Mouse (Mus musculus) forebrain, embryonic 11.5 days (tissue): ENCODE results near the gene Rexo5. TPM values are rescaled to one million over a fixed set of nuclear protein-coding genes. Genes with fewer than 3 reads are reported as not detected.

Experiments used
- ATAC-seq: fragments of 200-750 bp; cut with Nextera tagmentation; replicated peaks from 2 replicates; pipeline ENCODE4 v1.8.0; 2017; ENCODE audit warnings: moderate TSS enrichment; ENCODE audit not compliant: low FRiP score
- DNase-seq: peaks from one replicate; pipeline ENCODE4 v3.0.0-alpha.2; 2017; ENCODE audit warnings: low spot score
- H3K27ac ChIP-seq: fragments of 300-500 bp; sonication (generic); 2 replicates; pipeline ENCODE4 v1.5.1; 2014; ENCODE audit warnings: low read depth, low read length
- H3K27me3 ChIP-seq: fragments of 300-500 bp; sonication (generic); 2 replicates; pipeline ENCODE4 v1.6.1; 2014; ENCODE audit warnings: mild to moderate bottlenecking, low read length, mixed read lengths; ENCODE audit not compliant: control insufficient read depth, insufficient read depth
- H3K36me3 ChIP-seq: fragments of 300-500 bp; sonication (generic); 2 replicates; pipeline ENCODE4 v1.6.1; 2014; ENCODE audit warnings: mild to moderate bottlenecking, low read length, moderate library complexity, mixed read lengths; ENCODE audit not compliant: control insufficient read depth, insufficient read depth
- H3K4me1 ChIP-seq: fragments of 300-500 bp; sonication (generic); replicated peaks from 2 replicates; pipeline ENCODE4 v1.6.1; 2014; ENCODE audit warnings: low read length, mixed read lengths; ENCODE audit not compliant: control insufficient read depth, insufficient read depth
- H3K4me2 ChIP-seq: fragments of 300-500 bp; sonication (generic); 2 replicates; pipeline ENCODE4 v1.6.1; 2014; ENCODE audit warnings: low read depth, mild to moderate bottlenecking, low read length, moderate library complexity, mixed read lengths; ENCODE audit not compliant: severe bottlenecking
- H3K4me3 ChIP-seq: fragments of 300-500 bp; sonication (generic); 2 replicates; pipeline ENCODE4 v1.5.1; 2014; ENCODE audit warnings: low read depth, low read length
- H3K9ac ChIP-seq: fragments of 300-500 bp; sonication (generic); 2 replicates; pipeline ENCODE4 v1.6.1; 2014; ENCODE audit warnings: low read length
- H3K9me3 ChIP-seq: fragments of 300-500 bp; sonication (generic); 2 replicates; pipeline ENCODE4 v1.6.1; 2016; ENCODE audit warnings: low read length, mixed read lengths; ENCODE audit not compliant: control insufficient read depth
- WGBS: fragments of 180-500 bp; shearing (Covaris S2); extraction: QIAGEN DNeasy Blood & Tissue Kit; methylation state at CpG from one replicate; pipeline ENCODE4 v1.1.7; 2014; 5-methylcytosine and 5-hydroxymethylcytosine counted together
- polyA plus RNA-seq: library from polyadenylated mRNA; unstranded; fragments of >200 nt; fragmentation: Nextera tagmentation; extraction: Ambion mirVana; gene quantifications from 2 replicates; pipeline ENCODE4 v1.2.1, GENCODE M21; 2014

The Rexo5 gene
- polyA plus RNA-seq, 1 experiment from 2014 or later, result 27.5 TPM

- Histone ChIP-seq H3K4me2 (no peak overlapping the region), H3K9me3 (no peaks in the 10 kb centered on the region), H3K9ac (no peak overlapping the region), H3K27me3 (no peaks in the 10 kb centered on the region), H3K27ac (no peak overlapping the region), H3K4me3 (no peak overlapping the region), H3K4me1 (no peaks in the 10 kb centered on the region), H3K36me3 (no peaks in the 10 kb centered on the region)
- 90% methylated on average over 6 of the region's 6 CpGs for WGBS
- no peak for DNase-seq
- ATAC-seq, result no peak
Measured at GRCm38 (mm10) chr7:119766996-119767395, 26.8 kb upstream of the Rexo5 start.

GRCm38 (mm10) chr7:119769895-119770294 lies 23.9 kb upstream of the Rexo5 start:
- ATAC-seq, result no peak

GRCm38 (mm10) chr7:119783453-119783852 lies 10.4 kb upstream of the Rexo5 start:
- Histone ChIP-seq H3K27me3 (no peaks in the 10 kb centered on the region), H3K4me2 (no peak overlapping the region), H3K9ac (no peak overlapping the region), H3K36me3 (peaks cover 10% of the 10 kb centered on the region; the same call in 1 of the 2 replicates), H3K27ac (no peak overlapping the region), H3K4me1 (no peaks in the 10 kb centered on the region), H3K4me3 (no peak overlapping the region), H3K9me3 (no peaks in the 10 kb centered on the region)
- 94% methylated on average over 2 of the region's 2 CpGs for WGBS
- DNase-seq (no peak), ATAC-seq (no peak)

More at GRCm38 (mm10) chr7:119769895-119770294, 23.9 kb upstream of the Rexo5 start:
- H3K27ac ChIP-seq, result no peak overlapping the region
- H3K9me3 ChIP-seq, result no peaks in the 10 kb centered on the region
- H3K36me3 ChIP-seq, result no peaks in the 10 kb centered on the region
- H3K4me2 ChIP-seq, result no peak overlapping the region
- H3K4me3 ChIP-seq, result no peak overlapping the region
- no peaks in the 10 kb centered on the region for H3K4me1 ChIP-seq
- no peak overlapping the region for H3K9ac ChIP-seq
- no peak for DNase-seq
- WGBS, result 90% methylated on average over 8 of the region's 8 CpGs
- H3K27me3 ChIP-seq, result no peaks in the 10 kb centered on the region

GRCm38 (mm10) chr7:119784908-119785307 lies 8.9 kb upstream of the Rexo5 start:
- DNase-seq (no peak), ATAC-seq (no peak)
- Histone ChIP-seq H3K36me3 (peaks cover 10% of the 10 kb centered on the region; the same call in 1 of the 2 replicates), H3K4me2 (no peak overlapping the region), H3K27ac (no peak overlapping the region), H3K9me3 (no peaks in the 10 kb centered on the region), H3K9ac (no peak overlapping the region), H3K4me1 (no peaks in the 10 kb centered on the region), H3K4me3 (no peak overlapping the region), H3K27me3 (no peaks in the 10 kb centered on the region)
- 95% methylated on average over 5 of the region's 5 CpGs for WGBS

- no peak for DNase-seq
- WGBS, result 92% methylated on average over 3 of the region's 3 CpGs
- Histone ChIP-seq H3K4me3 (no peak overlapping the region), H3K27me3 (no peaks in the 10 kb centered on the region), H3K36me3 (peaks cover 8% of the 10 kb centered on the region; the same call in 1 of the 2 replicates), H3K4me1 (no peaks in the 10 kb centered on the region), H3K4me2 (no peak overlapping the region), H3K9me3 (no peaks in the 10 kb centered on the region), H3K9ac (no peak overlapping the region), H3K27ac (no peak overlapping the region)
- ATAC-seq, result no peak
Measured at GRCm38 (mm10) chr7:119789024-119789423, 4.8 kb upstream of the Rexo5 start.

- H3K36me3 ChIP-seq, result no peaks in the 10 kb centered on the region; the same call in 1 of the 2 replicates
- DNase-seq (no peak), ATAC-seq (no peak; the same call in none of the 2 replicates)
- H3K9me3 ChIP-seq, result no peaks in the 10 kb centered on the region
- H3K27me3 ChIP-seq, result no peaks in the 10 kb centered on the region
- H3K4me1 ChIP-seq, result no peaks in the 10 kb centered on the region; the same call in 1 of the 2 replicates
- H3K4me2 ChIP-seq, result peak overlapping the region; percentile 58
- H3K9ac ChIP-seq, result peak overlapping the region; percentile 73
- H3K4me3 ChIP-seq, result peak overlapping the region; percentile 72
- WGBS, result 0% methylated on average over 21 of the region's 21 CpGs
- peak overlapping the region; percentile 39; the same call in 1 of the 2 replicates for H3K27ac ChIP-seq
Measured at GRCm38 (mm10) chr7:119794251-119794638, 439 bp downstream of the Rexo5 start.

GRCm38 (mm10) chr7:119795311-119795710 lies 1.5 kb downstream of the Rexo5 start:
- Histone ChIP-seq H3K4me3 (peak overlapping the region; percentile 24), H3K27ac (no peak overlapping the region), H3K36me3 (no peaks in the 10 kb centered on the region; the same call in 1 of the 2 replicates), H3K27me3 (no peaks in the 10 kb centered on the region), H3K4me1 (no peaks in the 10 kb centered on the region; the same call in 1 of the 2 replicates), H3K9me3 (no peaks in the 10 kb centered on the region), H3K9ac (peak overlapping the region; percentile 16; the same call in 1 of the 2 replicates), H3K4me2 (peak overlapping the region; percentile 44)
- DNase-seq (no peak), ATAC-seq (no peak)

- ATAC-seq (no peak), DNase-seq (no peak)
- Histone ChIP-seq H3K9me3 (no peaks in the 10 kb centered on the region), H3K27me3 (no peaks in the 10 kb centered on the region), H3K4me3 (no peak overlapping the region), H3K4me2 (no peak overlapping the region), H3K4me1 (no peaks in the 10 kb centered on the region), H3K9ac (no peak overlapping the region), H3K27ac (no peak overlapping the region), H3K36me3 (no peaks in the 10 kb centered on the region; the same call in 1 of the 2 replicates)
- 89% methylated on average over 3 of the region's 3 CpGs for WGBS
Measured at GRCm38 (mm10) chr7:119800488-119800887, 6.7 kb downstream of the Rexo5 start.

GRCm38 (mm10) chr7:119800991-119801390 lies 7.2 kb downstream of the Rexo5 start:
- H3K27ac ChIP-seq, result no peak overlapping the region
- no peak overlapping the region for H3K9ac ChIP-seq
- ATAC-seq (no peak), DNase-seq (no peak)
- H3K27me3 ChIP-seq, result no peaks in the 10 kb centered on the region
- no peaks in the 10 kb centered on the region for H3K4me1 ChIP-seq
- 94% methylated on average over 3 of the region's 3 CpGs for WGBS
- no peak overlapping the region for H3K4me2 ChIP-seq
- no peaks in the 10 kb centered on the region; the same call in 1 of the 2 replicates for H3K36me3 ChIP-seq
- H3K9me3 ChIP-seq, result no peaks in the 10 kb centered on the region
- no peak overlapping the region for H3K4me3 ChIP-seq
